Comparison of ENCODE assay signal across 28 mouse cellular contexts in the genomic region with DNA sequence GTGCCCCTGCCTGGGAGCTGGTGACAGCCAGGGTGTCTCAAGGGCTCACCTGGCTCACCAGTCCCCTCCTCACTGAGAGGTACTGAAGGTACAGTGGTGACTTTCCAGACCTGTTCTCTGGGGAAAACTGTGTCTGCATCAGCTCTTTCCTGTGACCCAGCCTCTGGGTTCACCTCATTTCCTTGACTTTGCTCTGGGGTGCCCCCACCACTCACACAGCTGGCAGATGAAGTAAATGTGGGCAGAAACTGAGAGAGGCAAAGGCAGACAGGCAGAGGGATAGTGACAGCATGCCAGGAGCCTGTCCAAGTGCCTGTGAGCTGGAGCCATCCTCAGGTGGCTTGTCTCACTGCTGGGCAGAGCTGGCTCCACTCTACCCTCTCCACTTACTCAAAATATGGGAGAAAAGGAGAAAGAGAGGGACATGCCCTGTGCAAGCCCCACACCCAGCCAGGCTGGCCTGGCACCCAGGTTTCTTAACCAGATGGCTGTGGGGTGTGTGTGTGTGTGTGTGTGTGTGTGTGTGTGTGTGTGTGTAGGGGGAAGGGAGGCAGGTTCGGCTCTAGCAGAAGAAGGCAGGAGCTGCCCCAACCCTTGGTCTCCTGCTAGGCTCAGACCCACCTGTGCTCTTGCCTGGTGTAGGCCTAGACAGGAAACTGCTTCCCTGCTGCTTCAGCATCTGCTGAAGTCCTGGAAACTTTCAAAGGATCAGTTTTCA.
DNase-seq lines count a peak whose midpoint lies in the region; ATAC-seq and TF ChIP-seq lines count a peak whose summit lies in the region.
"Had no signal": no experiment of that assay in that cellular context is flagged by ENCODE, and none has a peak within 500 bp of the region (broad histone marks: within the 10 kb centered on the region; RNA-seq: fewer than 3 reads in every experiment).

No protein-coding gene starts in this region.

- 0 out of 2 replicates have a peak, but pooled peaks have one; percentile 53 for ATAC-seq in embryonic facial prominence, embryonic 12.5 days (ENCODE audit: insufficient number of reproducible peaks, insufficient read depth, low FRiP score, low TSS enrichment)
- peak; percentile 7; the same call in 1 of the 2 replicates for ATAC-seq in stomach, embryonic 15.5 days (ENCODE audit: insufficient read depth, low FRiP score, low read depth)
- no peak for ATAC-seq in stomach, postnatal 0 days (ENCODE audit: low FRiP score, low TSS enrichment)
- ATAC-seq in hindbrain, embryonic 13.5 days (ENCODE audit: low FRiP score) = no peak
- ATAC-seq in granulocyte monocyte progenitor cell, adult 5-6 weeks (replicated peaks; ENCODE audit: poor library complexity, severe bottlenecking) = no peak
- ATAC-seq: forebrain, embryonic 13.5 days; hindbrain, postnatal 0 days; intestine, embryonic 15.5 days; midbrain, embryonic 15.5 days had no signal

- H3K9me3 ChIP-seq in embryonic facial prominence, embryonic 12.5 days = no peaks in the 10 kb centered on the region
- no peaks in the 10 kb centered on the region for H3K9me3 ChIP-seq in embryonic facial prominence, embryonic 10.5 days
- H3K9me3 ChIP-seq in stomach, embryonic 15.5 days = no peaks in the 10 kb centered on the region
- no peaks in the 10 kb centered on the region for H3K9me3 ChIP-seq in stomach, postnatal 0 days (ENCODE audit: control insufficient read depth, low read length)
- H3K9me3 ChIP-seq in hindbrain, embryonic 13.5 days = no peaks in the 10 kb centered on the region
- H3K9me3 ChIP-seq: forebrain, embryonic 13.5 days; G1E; heart, embryonic 13.5 days; intestine, embryonic 15.5 days; midbrain, embryonic 15.5 days; neural tube, embryonic 15.5 days had no signal

- TF ChIP-seq CTCF in stomach, postnatal 0 days (IDR thresholded peaks at IDR 0.05; ENCODE audit: low read depth) = no peak

- no peak overlapping the region for H3K4me3 ChIP-seq in embryonic facial prominence, embryonic 12.5 days
- H3K4me3 ChIP-seq in embryonic facial prominence, embryonic 10.5 days = no peak overlapping the region
- H3K4me3 ChIP-seq in stomach, embryonic 15.5 days (replicated peaks) = no peak overlapping the region
- no peak overlapping the region for H3K4me3 ChIP-seq in stomach, postnatal 0 days (ENCODE audit: low read depth, low read length)
- H3K4me3 ChIP-seq in hindbrain, embryonic 13.5 days = no peak overlapping the region
- H3K4me3 ChIP-seq: forebrain, embryonic 13.5 days; heart, embryonic 13.5 days; intestine, embryonic 15.5 days; midbrain, embryonic 15.5 days; neural tube, embryonic 15.5 days had no signal

- 50% methylated on average over 1 of the region's 1 CpGs for WGBS in embryonic facial prominence, embryonic 12.5 days
- WGBS in embryonic facial prominence, embryonic 10.5 days = 47% methylated on average over 1 of the region's 1 CpGs
- WGBS in stomach, embryonic 15.5 days = 47% methylated on average over 1 of the region's 1 CpGs
- WGBS in stomach, postnatal 0 days = 33% methylated on average over 1 of the region's 1 CpGs
- WGBS in hindbrain, embryonic 13.5 days = no CpG with 5 or more reads among the region's 1 CpGs

- H3K27ac ChIP-seq in embryonic facial prominence, embryonic 12.5 days = no peak overlapping the region
- H3K27ac ChIP-seq in embryonic facial prominence, embryonic 10.5 days (replicated peaks) = no peak overlapping the region; the same call in 1 of the 2 replicates
- H3K27ac ChIP-seq in stomach, embryonic 15.5 days = no peak overlapping the region
- no peak overlapping the region for H3K27ac ChIP-seq in stomach, postnatal 0 days (replicated peaks)
- H3K27ac ChIP-seq in hindbrain, embryonic 13.5 days = no peak overlapping the region
- H3K27ac ChIP-seq: forebrain, embryonic 13.5 days; heart, embryonic 13.5 days; hindbrain, postnatal 0 days; intestine, embryonic 15.5 days; kidney, postnatal 0 days; liver, embryonic 14.5 days; macrophage; midbrain, embryonic 15.5 days; neural tube, embryonic 15.5 days had no signal

- H3K27me3 ChIP-seq in embryonic facial prominence, embryonic 12.5 days = no peaks in the 10 kb centered on the region
- H3K27me3 ChIP-seq in embryonic facial prominence, embryonic 10.5 days (replicated peaks; ENCODE audit: low read depth, poor library complexity, severe bottlenecking) = no peaks in the 10 kb centered on the region
- H3K27me3 ChIP-seq in stomach, embryonic 15.5 days (replicated peaks) = no peaks in the 10 kb centered on the region
- H3K27me3 ChIP-seq in stomach, postnatal 0 days (ENCODE audit: control insufficient read depth, insufficient read depth, low read length) = no peaks in the 10 kb centered on the region
- no peaks in the 10 kb centered on the region for H3K27me3 ChIP-seq in hindbrain, embryonic 13.5 days
- H3K27me3 ChIP-seq: forebrain, embryonic 13.5 days; heart, embryonic 13.5 days; intestine, embryonic 15.5 days; midbrain, embryonic 15.5 days; neural tube, embryonic 15.5 days had no signal

- no peak for DNase-seq in embryonic facial prominence, embryonic 10.5 days (ENCODE audit: low spot score)
- no peak for DNase-seq in stomach, postnatal 0 days (ENCODE audit: low spot score)
- DNase-seq in thymus, postnatal 14 days = peak; percentile 77
- DNase-seq in right cerebral cortex, postnatal 4 days = no peak
- DNase-seq: adrenal gland, adult 8-10 months; cerebellum, adult 2 months; gastrocnemius, postnatal 25 days; heart, adult 18-20 months; kidney, adult 2 months; layer of hippocampus, adult 9-11 months; liver; lung, adult 2 months; lung, postnatal 10 days; right cerebral cortex, postnatal 25 days had no signal

- H3K9ac ChIP-seq in embryonic facial prominence, embryonic 12.5 days = no peak overlapping the region
- H3K9ac ChIP-seq in stomach, embryonic 15.5 days = no peak overlapping the region
- no peak overlapping the region for H3K9ac ChIP-seq in stomach, postnatal 0 days (ENCODE audit: low read length)
- H3K9ac ChIP-seq in hindbrain, embryonic 13.5 days = no peak overlapping the region
- H3K9ac ChIP-seq: forebrain, embryonic 13.5 days; heart, embryonic 13.5 days; intestine, embryonic 15.5 days; liver, embryonic 14.5 days; midbrain, embryonic 15.5 days; neural tube, embryonic 15.5 days had no signal

- H3K4me2 ChIP-seq in embryonic facial prominence, embryonic 12.5 days (replicated peaks) = no peak overlapping the region
- H3K4me2 ChIP-seq in stomach, embryonic 15.5 days = no peak overlapping the region
- H3K4me2 ChIP-seq in stomach, postnatal 0 days (replicated peaks; ENCODE audit: low read depth) = no peak overlapping the region
- no peak overlapping the region for H3K4me2 ChIP-seq in hindbrain, embryonic 13.5 days
- H3K4me2 ChIP-seq: forebrain, embryonic 13.5 days; heart, embryonic 13.5 days; intestine, embryonic 15.5 days; midbrain, embryonic 15.5 days; neural tube, embryonic 15.5 days had no signal

- no peaks in the 10 kb centered on the region for H3K36me3 ChIP-seq in embryonic facial prominence, embryonic 12.5 days
- no peaks in the 10 kb centered on the region for H3K36me3 ChIP-seq in embryonic facial prominence, embryonic 10.5 days (replicated peaks)
- H3K36me3 ChIP-seq in stomach, embryonic 15.5 days = no peaks in the 10 kb centered on the region
- no peaks in the 10 kb centered on the region for H3K36me3 ChIP-seq in stomach, postnatal 0 days (ENCODE audit: control insufficient read depth, insufficient read depth, low read length)
- H3K36me3 ChIP-seq in hindbrain, embryonic 13.5 days = no peaks in the 10 kb centered on the region
- H3K36me3 ChIP-seq: G1E; heart, embryonic 13.5 days; intestine, embryonic 15.5 days; midbrain, embryonic 15.5 days; neural tube, embryonic 15.5 days had no signal

- H3K4me1 ChIP-seq in embryonic facial prominence, embryonic 12.5 days = peaks cover 14% of the 10 kb centered on the region
- peaks cover 26% of the 10 kb centered on the region for H3K4me1 ChIP-seq in embryonic facial prominence, embryonic 10.5 days
- no peaks in the 10 kb centered on the region for H3K4me1 ChIP-seq in stomach, embryonic 15.5 days
- no peaks in the 10 kb centered on the region for H3K4me1 ChIP-seq in stomach, postnatal 0 days (replicated peaks; ENCODE audit: control insufficient read depth, insufficient read depth)
- no peaks in the 10 kb centered on the region for H3K4me1 ChIP-seq in hindbrain, embryonic 13.5 days (replicated peaks)
- H3K4me1 ChIP-seq: forebrain, embryonic 13.5 days; intestine, embryonic 15.5 days; midbrain, embryonic 15.5 days; neural tube, embryonic 15.5 days had no signal

- TF ChIP-seq EP300 in stomach, postnatal 0 days (optimal IDR thresholded peaks at IDR 0.05) = no peak

Comparison
In these comparisons a context has a peak if more than half of its experiments do, and no peak if none do; other contexts are left out.
1. ATAC-seq: peak in embryonic facial prominence, embryonic 12.5 days (single experiment) and stomach, embryonic 15.5 days (single experiment); none in stomach, postnatal 0 days (single experiment), hindbrain, embryonic 13.5 days (single experiment) and granulocyte monocyte progenitor cell, adult 5-6 weeks (single experiment).